Mouse (Mus musculus) liver, embryonic 15.5 days (tissue): ENCODE results near the gene Sft2d2. TPM values are rescaled to one million over a fixed set of nuclear protein-coding genes. Genes with fewer than 3 reads are reported as not detected.

ENCODE experiments used
- ATAC-seq: fragments of 200-750 bp; cut with Nextera tagmentation; 2 replicates; pipeline ENCODE4 v1.8.0; 2017; ENCODE audit warnings: moderate number of reproducible peaks, mild to moderate bottlenecking, moderate library complexity; ENCODE audit not compliant: insufficient read depth
- H3K27ac ChIP-seq: fragments of 300-500 bp; sonication (generic); replicated peaks from 2 replicates; pipeline ENCODE4 v1.5.1; 2015; ENCODE audit warnings: mild to moderate bottlenecking, inconsistent platforms
- H3K27me3 ChIP-seq: fragments of 300-500 bp; sonication (generic); 2 replicates; pipeline ENCODE4 v1.6.1; 2015; ENCODE audit warnings: mild to moderate bottlenecking, inconsistent platforms
- H3K36me3 ChIP-seq: fragments of 300-500 bp; sonication (generic); replicated peaks from 2 replicates; pipeline ENCODE4 v1.6.1; 2015; ENCODE audit warnings: moderate library complexity, mild to moderate bottlenecking, inconsistent platforms
- H3K4me1 ChIP-seq: fragments of 300-500 bp; sonication (generic); replicated peaks from 2 replicates; pipeline ENCODE4 v1.6.1; 2015; ENCODE audit warnings: inconsistent platforms
- H3K4me2 ChIP-seq: fragments of 300-500 bp; sonication (generic); 2 replicates; pipeline ENCODE4 v1.6.1; 2015; ENCODE audit warnings: moderate library complexity, mild to moderate bottlenecking, inconsistent platforms
- H3K4me3 ChIP-seq: fragments of 300-500 bp; sonication (generic); replicated peaks from 2 replicates; pipeline ENCODE4 v1.5.1; 2015; ENCODE audit warnings: mild to moderate bottlenecking, inconsistent platforms
- H3K9ac ChIP-seq: fragments of 300-500 bp; sonication (generic); 2 replicates; pipeline ENCODE4 v1.6.1; 2015; ENCODE audit warnings: moderate library complexity, mild to moderate bottlenecking, inconsistent platforms
- H3K9me3 ChIP-seq: fragments of 300-500 bp; sonication (generic); replicated peaks from 2 replicates; pipeline ENCODE4 v1.6.1; 2016; ENCODE audit warnings: inconsistent platforms
- WGBS: fragments of 180-500 bp; shearing (Covaris S2); methylation state at CpG from one replicate; pipeline ENCODE4 v1.1.7; 2015; ENCODE audit warnings: mixed read lengths; ENCODE audit not compliant: insufficient replicate concordance; 5-methylcytosine and 5-hydroxymethylcytosine counted together
- polyA plus RNA-seq: library from polyadenylated mRNA; unstranded; fragments of >200 nt; fragmentation: Nextera tagmentation; extraction: Ambion mirVana; gene quantifications from 2 replicates; pipeline ENCODE4 v1.2.1, GENCODE M21; 2015

The Sft2d2 gene
- polyA plus RNA-seq, 1 experiment from 2014 or later = 7.5 TPM

DNA sequence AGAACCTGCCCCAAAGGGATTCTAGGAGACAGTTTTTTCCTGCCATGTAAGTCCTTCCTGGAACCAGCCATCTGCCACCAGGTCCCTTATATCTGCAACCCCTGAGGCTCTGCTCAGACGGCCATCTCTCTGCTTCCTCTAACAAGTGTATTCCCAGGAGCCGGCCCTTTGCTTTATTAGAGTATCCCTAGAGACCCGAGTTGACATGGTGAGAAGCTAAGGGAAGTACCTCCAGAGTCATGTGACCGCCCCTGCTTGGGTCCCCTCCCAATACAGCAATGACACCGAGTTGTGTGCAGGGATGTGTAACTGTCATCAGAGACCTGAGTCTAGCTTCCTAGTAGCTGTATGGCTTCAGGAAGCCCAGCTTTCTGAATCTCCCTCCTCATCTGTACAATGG is 61.0 kb downstream of the Sft2d2 start:
- H3K9ac ChIP-seq = no peak overlapping the region
- H3K9me3 ChIP-seq = no peaks in the 10 kb centered on the region
- 54% methylated on average over 5 of the region's 5 CpGs for WGBS
- no peak overlapping the region for H3K4me3 ChIP-seq
- no peaks in the 10 kb centered on the region; the same call in 1 of the 2 replicates for H3K27me3 ChIP-seq
- H3K36me3 ChIP-seq = no peaks in the 10 kb centered on the region
- ATAC-seq = no peak
- H3K4me2 ChIP-seq = no peak overlapping the region
- H3K4me1 ChIP-seq = peaks cover 6% of the 10 kb centered on the region
- H3K27ac ChIP-seq = no peak overlapping the region

DNA sequence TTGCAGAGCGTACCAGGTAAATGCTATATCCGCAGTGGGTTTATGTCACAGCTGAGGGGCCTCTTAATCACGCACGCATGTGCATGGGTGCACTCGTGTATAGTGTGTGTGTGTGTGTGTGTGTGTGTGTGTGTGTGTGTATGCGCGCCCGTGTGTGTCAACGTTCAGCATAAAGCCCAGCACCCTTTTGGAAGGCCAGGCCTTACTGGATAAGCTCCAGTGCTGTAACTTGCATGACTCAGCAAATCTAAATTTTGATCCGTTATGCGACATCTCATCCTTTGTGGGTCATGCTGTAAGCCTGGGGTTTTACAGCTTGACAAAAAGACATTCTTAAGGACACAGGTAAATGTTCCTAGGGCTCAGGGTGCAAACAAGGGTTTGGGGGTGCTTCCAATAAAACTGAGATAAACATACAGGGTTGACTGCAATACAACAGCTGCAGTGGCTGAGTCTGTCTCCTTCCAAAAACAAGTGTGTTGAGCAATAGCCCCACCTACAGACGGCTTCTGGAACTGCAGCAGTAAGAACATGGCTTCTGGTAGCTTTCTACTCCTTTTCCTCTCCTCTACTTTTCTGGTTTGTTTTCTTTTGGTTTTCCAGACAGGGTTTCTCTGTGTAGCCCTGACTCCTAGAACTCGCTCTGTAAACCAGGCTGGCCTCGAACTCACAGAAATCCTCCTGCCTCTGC is 61.9 kb downstream of the Sft2d2 start:
- peak; percentile 63 for ATAC-seq
- H3K4me1 ChIP-seq = peaks cover 6% of the 10 kb centered on the region

DNA sequence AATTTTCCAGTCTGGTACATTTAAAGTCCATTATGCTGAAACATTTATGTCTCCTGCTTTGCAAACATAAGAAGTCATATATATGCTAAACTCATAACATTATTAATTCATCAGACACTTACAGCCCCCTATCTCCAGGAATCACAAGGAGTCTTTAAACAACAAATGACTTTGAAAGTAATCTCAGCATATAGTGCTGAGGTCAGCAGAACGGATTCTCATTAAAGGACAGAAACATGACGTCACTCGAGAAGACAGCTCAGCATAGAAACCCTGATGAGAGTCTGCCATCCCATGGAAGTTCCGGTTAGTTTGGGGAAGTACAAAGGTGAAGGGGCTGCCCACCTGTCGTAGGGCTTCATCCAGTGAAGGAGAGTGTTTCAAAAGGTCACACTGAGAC is 64.7 kb downstream of the Sft2d2 start:
- H3K9me3 ChIP-seq = no peaks in the 10 kb centered on the region
- ATAC-seq = no peak
- H3K27ac ChIP-seq = no peak overlapping the region
- no peak overlapping the region for H3K9ac ChIP-seq
- H3K4me2 ChIP-seq = no peak overlapping the region
- no peaks in the 10 kb centered on the region for H3K27me3 ChIP-seq
- H3K36me3 ChIP-seq = no peaks in the 10 kb centered on the region
- H3K4me1 ChIP-seq = peaks cover 6% of the 10 kb centered on the region
- WGBS = 57% methylated on average over 5 of the region's 5 CpGs
- H3K4me3 ChIP-seq = no peak overlapping the region

More for the DNA sequence above, 61.9 kb downstream of the Sft2d2 start:
- H3K27me3 ChIP-seq = no peaks in the 10 kb centered on the region; the same call in 1 of the 2 replicates
- H3K36me3 ChIP-seq = no peaks in the 10 kb centered on the region
- no peak overlapping the region for H3K27ac ChIP-seq
- 43% methylated on average over 14 of the region's 14 CpGs for WGBS
- H3K9me3 ChIP-seq = no peaks in the 10 kb centered on the region
- no peak overlapping the region for H3K4me3 ChIP-seq
- H3K9ac ChIP-seq = no peak overlapping the region
- peak overlapping the region; percentile 32; the same call in 1 of the 2 replicates for H3K4me2 ChIP-seq

Other genes with a start within 250 kb of the Sft2d2 start
- gene Tbx19, start 33.7 kb downstream of the Sft2d2 start, polyA plus RNA-seq = 0.07 TPM in 1 of 2 replicates, not detected in the other
- 36.5 and 38.1 TPM in 2 replicates for gene Tiprl, start 42.6 kb upstream of the Sft2d2 start, polyA plus RNA-seq
- 0.05 TPM in 2 replicates for gene Gpr161, start 101.4 kb upstream of the Sft2d2 start, polyA plus RNA-seq